8 mouse cellular contexts compared by ENCODE assay signal in genomic region chr1:43361455-43361863, GRCm38 (mm10).
DNase-seq lines count a peak whose midpoint lies in the region; ATAC-seq and TF ChIP-seq lines count a peak whose summit lies in the region.

No protein-coding gene starts in this region.

- H3K4me2 ChIP-seq in kidney, embryonic 15.5 days, result no peak overlapping the region
- H3K4me2 ChIP-seq in CH12.LX (ENCODE audit: insufficient read depth, low read depth, poor library complexity, severe bottlenecking), result peak overlapping the region; percentile 27
- no peak overlapping the region for H3K4me2 ChIP-seq in midbrain, postnatal 0 days (ENCODE audit: low read depth, low read length, poor library complexity, severe bottlenecking)

- ATAC-seq in kidney, embryonic 15.5 days (replicated peaks; ENCODE audit: low FRiP score), result peak; percentile 90
- ATAC-seq in midbrain, postnatal 0 days (ENCODE audit: low FRiP score), result no peak

- in situ Hi-C loops in CH12.LX (cut with MboI; ENCODE audit: low pct_ligation_motif_present, low pct_unique_long_range_greater_than_20kb, low sequenced_read_pairs), result no loop called here

- H3K79me2 ChIP-seq in CH12.LX (replicated peaks; ENCODE audit: control insufficient read depth, extremely low read depth, insufficient read depth, poor library complexity, severe bottlenecking), result no peaks in the 10 kb centered on the region

- WGBS in kidney, embryonic 15.5 days, result 8% methylated on average over 3 of the region's 3 CpGs
- 28% methylated on average over 3 of the region's 3 CpGs for WGBS in embryonic facial prominence, embryonic 10.5 days
- WGBS in midbrain, postnatal 0 days, result 24% methylated on average over 3 of the region's 3 CpGs

- no peak overlapping the region for H3K9ac ChIP-seq in kidney, embryonic 15.5 days
- no peak overlapping the region for H3K9ac ChIP-seq in CH12.LX (ENCODE audit: insufficient read depth, low read depth)
- no peak overlapping the region for H3K9ac ChIP-seq in midbrain, postnatal 0 days (replicated peaks; ENCODE audit: low read length, poor library complexity, severe bottlenecking)

- no peak for DNase-seq in kidney, postnatal 14 days
- peak; percentile 78 for DNase-seq in CH12.LX (ENCODE audit: extremely low read depth)
- DNase-seq in embryonic facial prominence, embryonic 10.5 days (ENCODE audit: low spot score), result peak; percentile 26
- DNase-seq in midbrain, postnatal 0 days (ENCODE audit: low spot score), result peak; percentile 21
- DNase-seq in gastrocnemius, postnatal 25 days, result no peak
- DNase-seq in right cerebral cortex, postnatal 36 days (ENCODE audit: low spot score in 2 of 2), result no peak
- no peak for DNase-seq in cerebellum, adult 8-10 months

- dilution Hi-C loops in CH12.LX (cut with MboI; ENCODE audit: extremely low pct_ligation_motif_present, extremely low pct_unique_long_range_greater_than_20kb, low sequenced_read_pairs), result no loop called here

- no peaks in the 10 kb centered on the region for H3K27me3 ChIP-seq in kidney, embryonic 15.5 days
- no peaks in the 10 kb centered on the region for H3K27me3 ChIP-seq in CH12.LX (replicated peaks)
- no peaks in the 10 kb centered on the region for H3K27me3 ChIP-seq in embryonic facial prominence, embryonic 10.5 days (replicated peaks; ENCODE audit: low read depth, poor library complexity, severe bottlenecking)
- H3K27me3 ChIP-seq in midbrain, postnatal 0 days (ENCODE audit: insufficient read depth, low read length), result no peaks in the 10 kb centered on the region

- H3K36me3 ChIP-seq in kidney, embryonic 15.5 days, result no peaks in the 10 kb centered on the region
- H3K36me3 ChIP-seq in CH12.LX (replicated peaks in 1 of 2; ENCODE audit: control insufficient read depth in 1 of 2, insufficient read depth in 1 of 2, low read length in 1 of 2), result no peaks in the 10 kb centered on the region
- H3K36me3 ChIP-seq in embryonic facial prominence, embryonic 10.5 days (replicated peaks), result no peaks in the 10 kb centered on the region
- H3K36me3 ChIP-seq in midbrain, postnatal 0 days (ENCODE audit: insufficient read depth, low read length), result no peaks in the 10 kb centered on the region

- peak; percentile 72 for TF ChIP-seq EP300 in CH12.LX (IDR thresholded peaks at IDR 0.05; ENCODE audit: low read length)

- peaks cover 32% of the 10 kb centered on the region for H3K4me1 ChIP-seq in kidney, embryonic 15.5 days
- H3K4me1 ChIP-seq in CH12.LX (ENCODE audit: control insufficient read depth in 1 of 2, insufficient read depth in 2 of 2), result peaks cover 26 to 44% of the 10 kb centered on the region in 2 experiments
- peaks cover 37% of the 10 kb centered on the region for H3K4me1 ChIP-seq in embryonic facial prominence, embryonic 10.5 days
- H3K4me1 ChIP-seq in midbrain, postnatal 0 days (ENCODE audit: insufficient read depth, low read length), result no peaks in the 10 kb centered on the region

- peak overlapping the region; percentile 33 for H3K27ac ChIP-seq in kidney, embryonic 15.5 days
- H3K27ac ChIP-seq in CH12.LX (ENCODE audit: insufficient read depth, low read depth), result no peak overlapping the region
- peak overlapping the region; percentile 71; the same call in 1 of the 2 replicates for H3K27ac ChIP-seq in embryonic facial prominence, embryonic 10.5 days (replicated peaks)
- H3K27ac ChIP-seq in midbrain, postnatal 0 days (ENCODE audit: low read depth, low read length), result no peak overlapping the region

- H3K9me3 ChIP-seq in kidney, embryonic 15.5 days (replicated peaks), result no peaks in the 10 kb centered on the region
- H3K9me3 ChIP-seq in CH12.LX (replicated peaks; ENCODE audit: low read length), result no peaks in the 10 kb centered on the region
- no peaks in the 10 kb centered on the region for H3K9me3 ChIP-seq in embryonic facial prominence, embryonic 10.5 days
- no peaks in the 10 kb centered on the region for H3K9me3 ChIP-seq in midbrain, postnatal 0 days (ENCODE audit: low read length)

- H3K4me3 ChIP-seq in kidney, embryonic 15.5 days (replicated peaks), result no peak overlapping the region
- H3K4me3 ChIP-seq in CH12.LX (replicated peaks in 1 of 3; ENCODE audit: low read depth in 2 of 3, low read length in 2 of 3, poor library complexity in 1 of 3), result no peak overlapping the region
- H3K4me3 ChIP-seq in embryonic facial prominence, embryonic 10.5 days, result no peak overlapping the region
- H3K4me3 ChIP-seq in midbrain, postnatal 0 days (ENCODE audit: low read depth, low read length), result no peak overlapping the region

- TF ChIP-seq POLR2A in CH12.LX (IDR thresholded peaks at IDR 0.05; ENCODE audit: low read depth, low read length), result no peak

- no peak for TF ChIP-seq RAD21 in CH12.LX (IDR thresholded peaks at IDR 0.05; ENCODE audit: low read depth, low read length)

- no peak for TF ChIP-seq CTCF in CH12.LX (conservative IDR thresholded peaks at IDR 0.05 in 1 of 2, IDR thresholded peaks at IDR 0.05 in 1 of 2; ENCODE audit: low read depth in 2 of 2, low read length in 2 of 2)
- TF ChIP-seq CTCF in midbrain, postnatal 0 days (IDR thresholded peaks at IDR 0.05), result no peak

TF ChIP-seq in CH12.LX, 34 proteins besides CTCF, POLR2A, EP300 and RAD21:
- TF ChIP-seq MAZ (IDR thresholded peaks at IDR 0.05; ENCODE audit: low read depth, low read length) (0 out of 2 replicates have a peak, but pooled peaks have one; percentile 33), MEF2A (IDR thresholded peaks at IDR 0.05; ENCODE audit: borderline replicate concordance, low read depth, low read length) (peak; percentile 55; the same call in 1 of the 2 replicates), MYC (IDR thresholded peaks at IDR 0.05; ENCODE audit: low read depth, low read length) (no peak), JUND (conservative IDR thresholded peaks at IDR 0.05; ENCODE audit: low read depth, low read length) (peak; percentile 56; the same call in 1 of the 2 replicates), CHD2 (IDR thresholded peaks at IDR 0.05; ENCODE audit: low read length) (peak; percentile 57; the same call in 1 of the 2 replicates), MXI1 (IDR thresholded peaks at IDR 0.05; ENCODE audit: low read depth, low read length) (no peak), ETS1 (conservative IDR thresholded peaks at IDR 0.05; ENCODE audit: low read depth, low read length) (peak; percentile 69), IRF4 (IDR thresholded peaks at IDR 0.05; ENCODE audit: low read depth, low read length) (peak; percentile 64)

Comparison
In these comparisons a context has a peak if more than half of its experiments do, and no peak if none do; other contexts are left out.
1. H3K27ac ChIP-seq: peak in kidney, embryonic 15.5 days (single experiment) and embryonic facial prominence, embryonic 10.5 days (single experiment); none in CH12.LX (single experiment) and midbrain, postnatal 0 days (single experiment).
2. DNase-seq: peak in CH12.LX (single experiment), embryonic facial prominence, embryonic 10.5 days (single experiment) and midbrain, postnatal 0 days (single experiment); none in kidney, postnatal 14 days (single experiment), gastrocnemius, postnatal 25 days (single experiment), right cerebral cortex, postnatal 36 days (0 of 2) and cerebellum, adult 8-10 months (single experiment).